Mouse (Mus musculus) C2C12 (cell line): ENCODE results near the gene Btbd8.

Experiments used
- CTCF ChIP-seq: IDR thresholded peaks from one replicate; pipeline ENCODE4 v1.5.1; 2011; ENCODE audit not compliant: control insufficient read depth, insufficient read depth, insufficient read length
- MAX ChIP-seq: IDR thresholded peaks from one replicate; pipeline ENCODE4 v1.6.1; 2011; ENCODE audit warnings: mild to moderate bottlenecking, control low read depth
- MYOD1 ChIP-seq: IDR thresholded peaks from one replicate; pipeline ENCODE4 v1.6.1; 2011; ENCODE audit warnings: low read depth; ENCODE audit not compliant: control insufficient read depth, insufficient read length
- USF1 ChIP-seq: IDR thresholded peaks from one replicate; pipeline ENCODE4 v1.6.1; 2011; ENCODE audit warnings: low read depth, mild to moderate bottlenecking, control low read depth, moderate library complexity

DNA sequence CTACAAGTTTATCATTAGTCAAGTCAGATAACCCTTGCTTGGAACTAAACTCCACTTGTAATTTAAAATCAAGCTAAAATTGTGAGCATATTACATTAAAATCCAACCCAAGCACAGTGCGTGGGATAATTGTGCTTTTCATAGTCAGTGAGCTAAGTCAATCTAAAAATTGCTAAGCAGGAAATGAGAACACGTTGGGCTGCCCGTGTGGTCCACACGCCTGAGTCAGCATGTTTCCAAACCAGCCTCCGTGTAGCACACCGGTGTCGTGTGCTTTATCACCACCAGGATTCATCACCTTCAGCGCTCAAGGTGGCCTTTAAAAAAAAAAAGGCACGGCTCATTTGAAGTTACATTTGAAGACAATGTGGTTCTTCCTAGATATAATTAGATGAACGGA is 86.5 kb downstream of the Btbd8 start:
- TF ChIP-seq MAX: no peak
- TF ChIP-seq CTCF: no peak
- TF ChIP-seq MYOD1: no peak
- no peak for TF ChIP-seq USF1
